14 mouse cellular contexts compared by ENCODE assay signal in the genomic region with DNA sequence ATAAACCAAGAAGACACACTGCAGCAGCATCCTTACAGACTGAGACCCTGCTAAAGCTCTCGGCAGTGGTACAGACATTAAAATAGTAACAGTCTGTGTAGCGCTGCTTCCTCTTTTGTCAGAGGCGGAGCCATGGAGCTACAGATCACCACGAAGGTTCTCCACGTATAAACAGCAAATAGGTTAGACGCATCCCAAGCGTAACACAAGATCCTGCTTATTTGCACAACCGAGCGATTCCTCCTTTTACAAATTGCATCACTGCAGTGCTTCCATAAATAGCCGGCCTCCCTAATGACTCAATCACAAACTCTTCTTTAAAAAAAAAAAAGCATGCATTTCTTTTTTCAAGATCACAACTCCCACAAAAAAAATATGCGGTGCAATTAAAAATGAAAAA.
DNase-seq lines count a peak whose midpoint lies in the region; ATAC-seq lines count a peak whose summit lies in the region.
"Had no signal": no experiment of that assay in that cellular context is flagged by ENCODE, and none has a peak within 500 bp of the region (broad histone marks: within the 10 kb centered on the region; RNA-seq: fewer than 3 reads in every experiment).

No protein-coding gene starts in this region.

- no peak overlapping the region for H3K4me3 ChIP-seq in hindbrain, embryonic 15.5 days
- no peak overlapping the region for H3K4me3 ChIP-seq in hindbrain, embryonic 11.5 days (ENCODE audit: low read depth, low read length)
- H3K4me3 ChIP-seq: lung, embryonic 15.5 days had no signal

- peak overlapping the region; percentile 23; the same call in 1 of the 2 replicates for H3K27ac ChIP-seq in hindbrain, embryonic 15.5 days (replicated peaks)
- no peak overlapping the region for H3K27ac ChIP-seq in hindbrain, embryonic 11.5 days (ENCODE audit: low read depth, low read length)
- H3K27ac ChIP-seq: lung, embryonic 15.5 days had no signal

- H3K4me1 ChIP-seq in hindbrain, embryonic 15.5 days (replicated peaks) = peaks cover 7% of the 10 kb centered on the region
- no peaks in the 10 kb centered on the region for H3K4me1 ChIP-seq in hindbrain, embryonic 11.5 days (replicated peaks; ENCODE audit: control insufficient read depth, insufficient read depth, low read length)

- no peaks in the 10 kb centered on the region for H3K27me3 ChIP-seq in hindbrain, embryonic 15.5 days
- H3K27me3 ChIP-seq in hindbrain, embryonic 11.5 days (ENCODE audit: control insufficient read depth, insufficient read depth, low read length) = no peaks in the 10 kb centered on the region
- H3K27me3 ChIP-seq in splenic B cell, adult 2 months (ENCODE audit: control insufficient read depth, insufficient read depth, low read length, poor library complexity, severe bottlenecking) = no peaks in the 10 kb centered on the region
- H3K27me3 ChIP-seq: lung, embryonic 15.5 days had no signal

- ATAC-seq in hindbrain, embryonic 15.5 days (ENCODE audit: low FRiP score, low read depth) = peak; percentile 33; the same call in 1 of the 2 replicates
- no peak for ATAC-seq in hindbrain, embryonic 11.5 days (ENCODE audit: low FRiP score)
- peak; percentile 97 for ATAC-seq in granulocyte monocyte progenitor cell, adult 5-6 weeks (replicated peaks; ENCODE audit: poor library complexity, severe bottlenecking)

- WGBS in hindbrain, embryonic 15.5 days = 77% methylated on average over 11 of the region's 11 CpGs
- 86% methylated on average over 11 of the region's 11 CpGs for WGBS in hindbrain, embryonic 11.5 days

- no peaks in the 10 kb centered on the region for H3K36me3 ChIP-seq in hindbrain, embryonic 15.5 days
- no peaks in the 10 kb centered on the region for H3K36me3 ChIP-seq in hindbrain, embryonic 11.5 days (ENCODE audit: control insufficient read depth, insufficient read depth, low read length)
- no peaks in the 10 kb centered on the region for H3K36me3 ChIP-seq in splenic B cell, adult 2 months (ENCODE audit: control insufficient read depth, insufficient read depth, low read length, poor library complexity, severe bottlenecking)
- H3K36me3 ChIP-seq: G1E; lung, embryonic 15.5 days had no signal

- DNase-seq in hindbrain, embryonic 11.5 days (ENCODE audit: low spot score) = no peak
- DNase-seq in right cerebral cortex, adult 18-20 months = peak; percentile 39
- DNase-seq in right cerebral cortex, postnatal 14 days = no peak
- DNase-seq in splenic B cell, adult 2 months (ENCODE audit: low read depth, low spot score) = peak; percentile 41
- DNase-seq in urinary bladder, postnatal 4 days (ENCODE audit: low spot score in 2 of 2) = no peak
- DNase-seq: adrenal gland, postnatal 36 days; cerebellum, adult 9-11 months; heart, postnatal 36 days; kidney, adult 9 months; thymus, postnatal 25 days had no signal

- H3K9me3 ChIP-seq in hindbrain, embryonic 15.5 days = no peaks in the 10 kb centered on the region
- H3K9me3 ChIP-seq in hindbrain, embryonic 11.5 days (ENCODE audit: control insufficient read depth, low read length) = no peaks in the 10 kb centered on the region
- H3K9me3 ChIP-seq: G1E; lung, embryonic 15.5 days had no signal

- H3K9ac ChIP-seq in hindbrain, embryonic 15.5 days = no peak overlapping the region
- no peak overlapping the region for H3K9ac ChIP-seq in hindbrain, embryonic 11.5 days (ENCODE audit: low read depth, low read length)
- H3K9ac ChIP-seq: lung, embryonic 15.5 days had no signal

- H3K4me2 ChIP-seq in hindbrain, embryonic 15.5 days = no peak overlapping the region
- no peak overlapping the region for H3K4me2 ChIP-seq in hindbrain, embryonic 11.5 days (replicated peaks; ENCODE audit: low read depth, low read length)
- H3K4me2 ChIP-seq: lung, embryonic 15.5 days had no signal

Comparison
In these comparisons a context has a peak if more than half of its experiments do, and no peak if none do; other contexts are left out.
1. DNase-seq: peak in right cerebral cortex, adult 18-20 months (single experiment) and splenic B cell, adult 2 months (single experiment); none in hindbrain, embryonic 11.5 days (single experiment), right cerebral cortex, postnatal 14 days (single experiment) and urinary bladder, postnatal 4 days (0 of 2).